Mouse (Mus musculus): ENCODE results near the gene Jam3.
"Not testable (repeated sequence)": the region's sequence is repeated elsewhere in the genome, so short reads cannot be mapped to it uniquely, and the experiment has no call there.

The Jam3 gene

GRCm38 (mm10) chr9:27170726-27171125, 15.5 kb upstream of the Jam3 start:
- no peak for DNase-seq (ENCODE audit: low read depth, low spot score)

- DNase-seq (ENCODE audit: low read depth, low spot score), result no peak
These were observed 11.8 kb upstream of the Jam3 start for GRCm38 (mm10) chr9:27166981-27167380.

DNA sequence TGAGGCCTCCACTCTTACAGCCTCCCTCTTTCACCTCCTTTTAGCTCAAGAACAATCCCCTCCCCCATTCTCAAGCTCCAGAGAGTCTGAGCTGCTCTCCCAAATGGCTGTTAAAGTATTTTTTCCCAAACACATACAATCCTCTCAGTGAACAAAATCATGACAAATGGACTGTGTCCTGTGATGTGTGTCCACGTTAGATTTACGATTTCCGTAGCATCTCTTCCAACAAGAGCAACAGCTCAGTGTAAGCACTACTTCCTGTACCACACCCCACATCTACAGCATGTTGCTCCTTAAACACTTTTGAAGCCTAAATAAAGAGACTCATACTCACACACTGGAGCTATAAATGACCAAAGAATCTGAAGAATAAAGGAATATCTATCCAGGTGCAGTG, 10.4 kb upstream of the Jam3 start:
- no peak for DNase-seq (ENCODE audit: low read depth, low spot score)

- DNase-seq (ENCODE audit: low read depth, low spot score), result peak; percentile 42
These were observed 9.7 kb upstream of the Jam3 start for GRCm38 (mm10) chr9:27164957-27165356.

- DNase-seq (ENCODE audit: low read depth, low spot score), result not testable (repeated sequence)
These were observed 8.4 kb upstream of the Jam3 start for GRCm38 (mm10) chr9:27163661-27164060.

GRCm38 (mm10) chr9:27153861-27154260, 1.4 kb downstream of the Jam3 start:
- no peak for DNase-seq (ENCODE audit: low read depth, low spot score)

- DNase-seq (ENCODE audit: low read depth, low spot score), result no peak
These were observed 5.4 kb downstream of the Jam3 start for GRCm38 (mm10) chr9:27149836-27150235.

- DNase-seq (ENCODE audit: low read depth, low spot score), result no peak
These were observed 6.4 kb downstream of the Jam3 start for GRCm38 (mm10) chr9:27148631-27149471.

DNA sequence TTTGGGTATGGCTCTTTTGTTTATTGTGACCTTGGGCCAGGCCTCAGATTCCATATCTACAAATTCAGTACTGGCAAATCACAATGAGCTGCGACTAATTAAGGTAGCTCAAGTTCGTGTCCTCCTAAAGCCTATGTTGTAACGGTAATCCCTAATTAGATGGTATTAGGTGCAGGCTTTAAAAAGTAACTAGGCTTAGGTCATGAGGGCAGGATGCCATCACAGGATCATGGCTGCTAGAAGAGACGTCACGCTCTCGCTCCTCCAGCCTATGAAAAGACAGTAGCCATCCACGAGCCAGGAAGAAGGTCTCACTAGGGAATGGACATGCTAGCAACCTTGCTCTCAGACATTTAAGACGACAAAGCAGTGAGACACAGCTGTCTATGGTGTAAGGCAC, 7.3 kb downstream of the Jam3 start:
- no peak for DNase-seq (ENCODE audit: low read depth, low spot score)

DNA sequence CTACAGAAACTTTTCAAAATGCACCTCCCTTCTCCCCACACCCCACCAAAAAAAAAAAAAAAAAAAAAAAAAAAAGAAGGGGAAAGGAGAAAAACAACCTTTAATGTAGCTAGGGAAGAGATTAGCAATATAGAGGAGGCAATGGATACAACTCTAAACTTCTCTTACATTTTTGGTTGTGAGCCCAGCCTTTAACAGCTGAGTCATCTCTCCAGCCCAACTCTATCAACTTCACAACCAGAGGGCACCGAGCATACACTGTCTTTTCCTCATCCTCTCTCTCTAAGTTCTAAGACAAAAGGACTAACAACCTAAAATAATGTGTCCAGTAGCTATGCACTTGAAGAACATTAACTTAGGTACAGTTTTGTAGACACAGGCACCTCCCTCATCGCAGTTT, 8.4 kb downstream of the Jam3 start:
- DNase-seq (ENCODE audit: low read depth, low spot score), result no peak

DNA sequence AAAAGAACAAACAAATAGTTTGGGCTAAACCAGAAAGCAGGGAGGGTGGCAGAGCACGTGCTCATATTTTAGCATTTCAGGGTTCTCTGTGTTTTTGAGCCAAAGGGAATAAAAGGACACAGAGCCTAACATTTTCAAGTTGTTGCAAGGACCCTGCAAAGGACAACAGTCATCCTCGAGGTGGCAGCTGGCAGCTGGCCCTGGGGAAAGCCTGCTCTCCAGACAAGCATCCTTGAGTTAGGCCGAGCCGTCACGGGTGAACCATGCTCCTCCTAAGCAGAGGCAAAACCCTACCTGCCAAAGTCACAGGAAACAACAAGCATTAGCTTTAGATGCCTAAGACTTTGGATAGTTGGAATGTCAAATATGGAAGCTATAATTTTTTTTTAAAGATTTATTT, 10.2 kb downstream of the Jam3 start:
- DNase-seq (ENCODE audit: low read depth, low spot score), result no peak

DNA sequence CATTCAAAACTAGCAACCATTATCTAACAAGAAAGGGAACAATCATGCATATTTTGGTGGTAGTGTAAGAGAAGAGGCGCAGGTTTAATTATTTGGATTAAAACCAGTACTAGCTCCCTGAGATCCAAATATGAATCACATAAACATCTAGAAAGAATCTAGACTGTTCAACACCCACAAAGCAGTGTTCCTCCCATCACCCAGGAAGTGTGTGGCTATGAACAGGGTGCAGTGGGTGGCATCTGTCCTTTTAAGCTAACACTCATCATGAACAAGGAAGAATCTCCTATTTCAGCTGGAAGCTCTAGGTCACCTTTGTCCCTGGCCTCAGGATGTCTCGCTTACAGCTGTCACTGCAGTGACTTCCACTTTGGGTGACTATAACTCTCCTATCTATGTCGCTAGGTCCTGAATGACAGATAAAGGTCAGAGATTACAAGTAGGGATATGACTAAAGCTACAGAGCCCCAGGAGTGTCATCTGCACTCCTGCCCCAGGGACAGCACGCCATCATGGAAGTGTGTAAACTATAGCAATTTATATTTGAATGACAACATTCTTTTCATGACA, 10.9 kb downstream of the Jam3 start:
- no peak for DNase-seq (ENCODE audit: low read depth, low spot score)

DNA sequence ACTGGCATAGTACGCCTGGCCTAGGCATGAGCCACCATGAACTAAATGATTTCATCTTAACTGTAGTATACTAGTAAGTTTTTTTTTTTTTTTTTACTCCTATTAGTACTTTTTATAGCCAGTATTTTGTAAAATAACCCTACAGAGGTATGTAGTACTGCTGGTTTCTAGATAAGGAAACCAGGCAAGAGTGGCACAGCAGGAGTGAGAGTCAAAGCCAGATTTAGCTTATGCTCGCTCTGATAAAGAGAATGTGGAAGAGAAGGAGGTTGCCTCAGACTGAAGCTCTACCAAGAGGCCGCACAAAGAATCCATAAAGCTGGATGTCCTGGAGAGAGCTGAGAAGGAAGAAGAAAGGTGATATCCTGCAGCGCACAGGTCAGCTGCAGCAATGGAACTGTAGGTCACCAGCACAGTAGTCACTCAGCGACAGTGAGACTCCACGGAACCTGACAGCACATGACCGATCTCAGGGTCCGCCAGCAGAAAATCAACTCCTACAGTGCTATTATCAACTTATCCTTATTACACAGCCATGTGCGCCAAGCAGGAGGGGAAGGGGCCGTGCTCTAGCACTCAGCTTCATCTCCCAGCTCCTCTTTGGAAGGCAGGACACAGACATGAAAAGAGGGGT, 14.7 kb downstream of the Jam3 start:
- no peak for DNase-seq (ENCODE audit: low read depth, low spot score)

DNA sequence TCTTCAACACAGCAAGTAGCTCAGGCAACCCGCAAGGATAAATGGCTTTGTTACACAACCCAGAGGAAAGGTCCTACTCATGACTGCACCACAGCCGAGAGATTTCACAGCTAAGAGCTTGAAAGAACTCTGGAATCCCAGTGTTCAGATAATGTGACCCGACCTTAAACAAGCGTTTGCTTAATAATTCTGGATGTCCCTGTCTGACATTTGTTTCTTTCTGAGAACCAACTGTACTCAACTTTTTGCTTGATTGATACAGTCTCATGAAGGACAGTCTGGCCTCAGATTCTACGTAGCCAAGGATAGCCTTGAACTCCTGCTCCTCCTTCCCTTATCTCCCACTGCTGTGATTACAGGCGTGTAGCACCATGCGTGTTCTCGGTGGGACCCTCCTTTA, 18.6 kb downstream of the Jam3 start:
- DNase-seq (ENCODE audit: low read depth, low spot score), result no peak

- DNase-seq (ENCODE audit: low read depth, low spot score), result no peak
These were observed 19.8 kb downstream of the Jam3 start for GRCm38 (mm10) chr9:27135372-27135771.

- no peak for DNase-seq (ENCODE audit: low read depth, low spot score)
These were observed 20.8 kb downstream of the Jam3 start for GRCm38 (mm10) chr9:27134410-27134809.

GRCm38 (mm10) chr9:27128629-27129028, 26.6 kb downstream of the Jam3 start:
- no peak for DNase-seq (ENCODE audit: low read depth, low spot score)

DNA sequence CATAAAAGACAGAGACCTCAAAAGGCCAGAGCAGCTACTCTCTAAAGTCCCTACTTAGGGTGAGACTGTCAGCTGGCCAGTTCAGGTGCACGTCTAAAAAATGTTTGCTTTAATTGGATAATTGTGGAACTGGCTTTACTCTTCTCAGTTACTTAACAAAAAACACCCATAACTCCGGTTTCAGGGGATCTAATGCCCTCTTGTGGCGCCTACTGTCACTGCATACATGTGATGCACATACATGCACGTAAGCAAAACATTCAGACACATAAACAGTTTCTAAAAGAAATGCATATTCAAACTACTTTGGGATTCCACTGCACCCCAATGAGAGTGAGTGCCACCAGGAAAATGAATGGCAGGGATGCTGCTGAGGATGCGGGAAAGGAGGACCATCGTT, 28.7 kb downstream of the Jam3 start:
- no peak for DNase-seq (ENCODE audit: low read depth, low spot score)

- DNase-seq (ENCODE audit: low read depth, low spot score), result no peak
These were observed 29.8 kb downstream of the Jam3 start for GRCm38 (mm10) chr9:27125450-27125849.

DNA sequence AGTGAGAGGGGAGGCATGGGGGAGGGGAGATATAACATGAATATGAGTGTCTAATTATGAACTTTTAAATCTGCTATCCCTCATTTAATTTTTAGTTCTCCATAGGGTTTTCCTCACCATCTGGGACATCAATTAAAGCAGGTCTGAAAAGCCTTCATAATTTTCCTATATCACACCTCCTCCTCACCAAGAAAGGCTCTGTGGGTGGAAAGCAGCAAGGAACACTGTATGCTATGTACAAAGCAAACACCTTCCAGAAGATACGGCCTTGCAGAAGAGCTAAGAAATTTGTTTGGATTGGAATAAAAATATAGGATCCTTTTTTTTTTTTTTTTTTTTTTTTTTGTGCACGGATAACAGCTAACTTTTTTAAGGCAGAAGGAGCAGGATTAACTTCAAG, 31.3 kb downstream of the Jam3 start:
- no peak for DNase-seq (ENCODE audit: low read depth, low spot score)

DNA sequence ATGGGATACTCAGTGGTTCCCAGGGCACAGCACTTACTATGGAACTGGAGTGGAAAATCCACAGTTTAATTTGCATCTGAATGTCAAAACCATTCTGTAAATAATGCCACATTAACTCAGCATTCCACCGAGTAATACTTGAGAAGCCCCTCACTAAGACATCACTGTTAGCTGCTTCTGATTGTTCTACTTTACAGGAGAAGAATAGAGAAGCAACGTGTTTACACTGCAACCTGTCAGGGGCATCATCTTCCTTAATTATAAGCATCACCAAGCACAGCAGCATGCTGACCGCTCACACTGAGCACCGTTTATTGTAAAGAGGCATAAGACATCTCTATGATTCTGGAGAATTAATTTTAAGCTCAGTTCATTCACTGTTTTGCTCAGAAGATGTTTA, 32.3 kb downstream of the Jam3 start:
- no peak for DNase-seq (ENCODE audit: low read depth, low spot score)

- no peak for DNase-seq (ENCODE audit: low read depth, low spot score)
These were observed 33.1 kb downstream of the Jam3 start for GRCm38 (mm10) chr9:27122076-27122475.

DNA sequence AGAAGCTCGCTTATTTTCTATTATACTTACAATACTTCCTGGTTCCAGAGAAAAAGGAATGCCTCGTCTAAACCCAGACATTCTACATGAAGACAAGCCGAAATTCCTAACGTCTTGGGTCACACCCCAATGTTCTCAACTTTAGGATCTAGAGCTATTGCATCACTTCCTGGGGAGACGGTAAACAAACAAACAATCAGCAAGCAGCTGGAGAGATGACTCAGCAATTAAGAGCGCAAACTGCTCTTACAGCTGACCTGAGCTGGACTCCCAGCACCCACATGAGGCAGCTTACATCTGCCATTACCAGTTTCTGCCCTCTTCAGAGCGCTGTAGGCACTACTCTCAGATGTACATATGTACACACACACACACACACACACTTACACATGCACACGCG, 34.0 kb downstream of the Jam3 start:
- no peak for DNase-seq (ENCODE audit: low read depth, low spot score)

Data from WW6 (cell line).